Mouse (Mus musculus): ENCODE data around the gene Pnldc1.
"Not testable (repeated sequence)": the region's sequence is repeated elsewhere in the genome, so short reads cannot be mapped to it uniquely, and the experiment has no call there.

Pnldc1 gene

GRCm38 (mm10) chr17:12909361-12910280 lies at the start of gene Pnldc1:
Gene Pnldc1 (minus strand): TSS chr17:12910230.
- no peak for DNase-seq (ENCODE audit: low read depth, low spot score)

GRCm38 (mm10) chr17:12959377-12959776 lies 49.3 kb upstream of the Pnldc1 start:
- DNase-seq (ENCODE audit: low read depth, low spot score) = not testable (repeated sequence)

- DNase-seq (ENCODE audit: low read depth, low spot score) = no peak
Observed at GRCm38 (mm10) chr17:12956664-12957063, 46.6 kb upstream of the Pnldc1 start.

GRCm38 (mm10) chr17:12949669-12950068 lies 39.6 kb upstream of the Pnldc1 start:
- no peak for DNase-seq (ENCODE audit: low read depth, low spot score)

- no peak for DNase-seq (ENCODE audit: low read depth, low spot score)
Observed at GRCm38 (mm10) chr17:12942459-12943162, 32.6 kb upstream of the Pnldc1 start.

GRCm38 (mm10) chr17:12941543-12942260 lies 31.7 kb upstream of the Pnldc1 start:
- DNase-seq (ENCODE audit: low read depth, low spot score) = no peak

GRCm38 (mm10) chr17:12940151-12940805 lies 30.2 kb upstream of the Pnldc1 start, which contains the start of gene Acat3:
Gene Acat3 (minus strand): TSS chr17:12940600.
- no peak for DNase-seq (ENCODE audit: low read depth, low spot score)

GRCm38 (mm10) chr17:12939377-12940148 lies 29.5 kb upstream of the Pnldc1 start:
- DNase-seq (ENCODE audit: low read depth, low spot score) = not testable (repeated sequence)

GRCm38 (mm10) chr17:12938077-12938476 lies 28.0 kb upstream of the Pnldc1 start:
- no peak for DNase-seq (ENCODE audit: low read depth, low spot score)

- no peak for DNase-seq (ENCODE audit: low read depth, low spot score)
Observed at GRCm38 (mm10) chr17:12937412-12937970, 27.5 kb upstream of the Pnldc1 start.

- DNase-seq (ENCODE audit: low read depth, low spot score) = no peak
Observed at GRCm38 (mm10) chr17:12935719-12936118, 25.7 kb upstream of the Pnldc1 start.

GRCm38 (mm10) chr17:12931576-12931975 lies 21.5 kb upstream of the Pnldc1 start:
- not testable (repeated sequence) for DNase-seq (ENCODE audit: low read depth, low spot score)

- no peak for DNase-seq (ENCODE audit: low read depth, low spot score)
Observed at GRCm38 (mm10) chr17:12925703-12926180, 15.7 kb upstream of the Pnldc1 start.

- DNase-seq (ENCODE audit: low read depth, low spot score) = no peak
Observed at GRCm38 (mm10) chr17:12925001-12925400, 15.0 kb upstream of the Pnldc1 start.

GRCm38 (mm10) chr17:12921073-12921472 lies 11.0 kb upstream of the Pnldc1 start:
- DNase-seq (ENCODE audit: low read depth, low spot score) = no peak

GRCm38 (mm10) chr17:12916588-12917380 lies 6.8 kb upstream of the Pnldc1 start:
- DNase-seq (ENCODE audit: low read depth, low spot score) = peak; percentile 82

- peak; percentile 99 for DNase-seq (ENCODE audit: low read depth, low spot score)
Observed at GRCm38 (mm10) chr17:12915881-12916583, 6.0 kb upstream of the Pnldc1 start, which contains the start of gene Mrpl18. Gene Mrpl18 (minus strand): TSS chr17:12916345.

GRCm38 (mm10) chr17:12915488-12915880 lies 5.5 kb upstream of the Pnldc1 start, which contains the start of gene Tcp1:
Gene Tcp1 (plus strand): TSS chr17:12915701.
- no peak for DNase-seq (ENCODE audit: low read depth, low spot score)
